Mouse (Mus musculus) MEL (cell line): ENCODE measurements at regions not wholly inside any gene's neighbourhood (a gene's known extent, or its start where the extent isn't known, plus 50 kb on each side); places are given as distances from the start of the nearest gene placed in this dataset.

ENCODE experiments used
- DNase-seq: peaks from one replicate; pipeline ENCODE4 v3.0.0; 2011; ENCODE audit warnings: low read depth, low spot score
- H3K27ac ChIP-seq: 2 replicates; pipeline ENCODE4 v1.5.1; 2012; ENCODE audit warnings: low read depth, mild to moderate bottlenecking, control low read depth, low read length, moderate library complexity; ENCODE audit not compliant: control insufficient read depth
- H3K27me3 ChIP-seq, 2 experiments: fragments of 150-350 bp in 1 of 2; sonication (generic) in 1 of 2; 2 replicates each; pipeline ENCODE4 v1.6.1; 2012; ENCODE audit warnings: low read length in 2 of 2, mild to moderate bottlenecking in 2 of 2, improper control_type of control experiment in 1 of 2, moderate library complexity in 1 of 2; ENCODE audit not compliant: insufficient read depth in 2 of 2, control insufficient read depth in 1 of 2
- H3K36me3 ChIP-seq, 2 experiments: 2 replicates each; pipeline ENCODE4 v1.6.1; 2012 to 2014; ENCODE audit warnings: low read length in 2 of 2, improper control_type of control experiment in 1 of 2, inconsistent platforms in 1 of 2, mild to moderate bottlenecking in 1 of 2; ENCODE audit not compliant: insufficient read depth in 2 of 2, control insufficient read depth in 1 of 2
- H3K4me1 ChIP-seq, 2 experiments: fragments of 150-350 bp in 1 of 2; sonication (generic) in 1 of 2; 2 replicates each; pipeline ENCODE4 v1.6.1; 2012; ENCODE audit warnings: low read length in 2 of 2, improper control_type of control experiment in 1 of 2, mild to moderate bottlenecking in 1 of 2; ENCODE audit not compliant: insufficient read depth in 2 of 2, control insufficient read depth in 1 of 2
- H3K4me3 ChIP-seq, 2 experiments: fragments of 150-350 bp in 1 of 2; sonication (generic) in 1 of 2; 2 replicates each; pipeline ENCODE4 v1.5.1; 2012; ENCODE audit warnings: low read depth in 2 of 2, low read length in 2 of 2, mild to moderate bottlenecking in 2 of 2, moderate library complexity in 2 of 2, control low read depth in 1 of 2, improper control_type of control experiment in 1 of 2; ENCODE audit not compliant: control insufficient read depth in 1 of 2, insufficient read depth in 1 of 2
- H3K79me2 ChIP-seq: 2 replicates; pipeline ENCODE4 v1.6.1; 2012; ENCODE audit warnings: mild to moderate bottlenecking, low read length, moderate library complexity; ENCODE audit not compliant: control insufficient read depth, poor library complexity, insufficient read depth
- H3K9ac ChIP-seq: 2 replicates; pipeline ENCODE4 v1.6.1; 2012; ENCODE audit warnings: low read depth, mild to moderate bottlenecking, control low read depth, low read length, moderate library complexity; ENCODE audit not compliant: control insufficient read depth, poor library complexity, severe bottlenecking
- H3K9me3 ChIP-seq: fragments of 150-350 bp; sonication (generic); replicated peaks from 2 replicates; pipeline ENCODE4 v1.6.1; 2012; ENCODE audit warnings: mild to moderate bottlenecking, low read length, improper control_type of control experiment, moderate library complexity; ENCODE audit not compliant: insufficient read depth
- BHLHE40 ChIP-seq: IDR thresholded peaks from 2 replicates; pipeline ENCODE4 v1.6.1; 2012; ENCODE audit warnings: low read depth, mild to moderate bottlenecking, inconsistent platforms, low read length, improper control_type of control experiment, borderline replicate concordance
- CHD2 ChIP-seq: IDR thresholded peaks from 2 replicates; pipeline ENCODE4 v1.6.1; 2011; ENCODE audit warnings: low read length, improper control_type of control experiment
- E2F4 ChIP-seq: IDR thresholded peaks from 2 replicates; pipeline ENCODE4 v1.6.1; 2011; ENCODE audit warnings: low read depth, low read length, improper control_type of control experiment, borderline replicate concordance
- GABPA ChIP-seq: IDR thresholded peaks from 2 replicates; pipeline ENCODE4 v1.6.1; 2012; ENCODE audit warnings: low read depth, mild to moderate bottlenecking, inconsistent platforms, low read length, improper control_type of control experiment, moderate library complexity
- GATA1 ChIP-seq: IDR thresholded peaks from 2 replicates; pipeline ENCODE4 v1.6.1; 2011; ENCODE audit warnings: low read depth, low read length, improper control_type of control experiment
- HCFC1 ChIP-seq: IDR thresholded peaks from 2 replicates; pipeline ENCODE4 v1.6.1; 2012; ENCODE audit warnings: low read depth, mild to moderate bottlenecking, inconsistent platforms, low read length, improper control_type of control experiment, moderate library complexity
- KAT2A ChIP-seq: conservative IDR thresholded peaks from 2 replicates; pipeline ENCODE4 v1.6.1; 2012; ENCODE audit warnings: low read depth, low read length, improper control_type of control experiment, inconsistent platforms
- MAZ ChIP-seq: IDR thresholded peaks from 2 replicates; pipeline ENCODE4 v1.6.1; 2012; ENCODE audit warnings: low read depth, mild to moderate bottlenecking, inconsistent platforms, low read length, improper control_type of control experiment
- MEF2A ChIP-seq: IDR thresholded peaks from 2 replicates; pipeline ENCODE4 v1.6.1; 2014; ENCODE audit warnings: low read depth, mild to moderate bottlenecking, inconsistent platforms, low read length, improper control_type of control experiment; ENCODE audit not compliant: poor library complexity, insufficient replicate concordance, severe bottlenecking; ENCODE audit errors: extremely low read depth
- MYB ChIP-seq: IDR thresholded peaks from 2 replicates; pipeline ENCODE4 v1.6.1; 2011; ENCODE audit warnings: mild to moderate bottlenecking, low read depth, low read length, improper control_type of control experiment
- NELFE ChIP-seq: IDR thresholded peaks from 2 replicates; pipeline ENCODE4 v1.6.1; 2011; ENCODE audit warnings: low read depth, low read length, improper control_type of control experiment
- NRF1 ChIP-seq: IDR thresholded peaks from 2 replicates; pipeline ENCODE4 v1.6.1; 2014; ENCODE audit warnings: low read depth, mild to moderate bottlenecking, inconsistent platforms, low read length, improper control_type of control experiment, moderate library complexity; ENCODE audit not compliant: poor library complexity, insufficient read depth, severe bottlenecking
- POLR2A ChIP-seq, 2 experiments: IDR thresholded peaks; 2 replicates each; pipeline ENCODE4 v1.6.1; 2011 to 2012; ENCODE audit warnings: low read length in 2 of 2, mild to moderate bottlenecking in 2 of 2, control low read depth in 1 of 2, improper control_type of control experiment in 1 of 2, low read depth in 1 of 2, moderate library complexity in 1 of 2; ENCODE audit not compliant: control insufficient read depth in 1 of 2, insufficient read depth in 1 of 2, poor library complexity in 1 of 2
- POLR2AphosphoS2 ChIP-seq: IDR thresholded peaks from 2 replicates; pipeline ENCODE4 v1.6.1; 2011; ENCODE audit warnings: low read length, improper control_type of control experiment
- POLR2AphosphoS5 ChIP-seq: IDR thresholded peaks from 2 replicates; pipeline ENCODE4 v1.6.1; 2012; ENCODE audit warnings: low read depth, borderline replicate concordance, mild to moderate bottlenecking, inconsistent platforms, low read length, moderate library complexity, mixed read lengths
- TBP ChIP-seq: IDR thresholded peaks from 2 replicates; pipeline ENCODE4 v1.8.0; 2011; ENCODE audit warnings: low read depth, low read length, improper control_type of control experiment
- TCF12 ChIP-seq: IDR thresholded peaks from 2 replicates; pipeline ENCODE4 v1.6.1; 2014; ENCODE audit warnings: low read depth, mild to moderate bottlenecking, inconsistent platforms, low read length, improper control_type of control experiment, moderate library complexity
- USF1 ChIP-seq: IDR thresholded peaks from 2 replicates; pipeline ENCODE4 v1.6.1; 2014; ENCODE audit warnings: low read depth, mild to moderate bottlenecking, inconsistent platforms, low read length, improper control_type of control experiment, moderate library complexity
- ZKSCAN1 ChIP-seq: IDR thresholded peaks from 2 replicates; pipeline ENCODE4 v1.6.1; 2012; ENCODE audit warnings: low read depth, mild to moderate bottlenecking, inconsistent platforms, low read length, improper control_type of control experiment, moderate library complexity
- ZMIZ1 ChIP-seq: IDR thresholded peaks from 2 replicates; pipeline ENCODE4 v1.6.1; 2012; ENCODE audit warnings: low read depth, mild to moderate bottlenecking, inconsistent platforms, low read length, improper control_type of control experiment, moderate library complexity

DNA sequence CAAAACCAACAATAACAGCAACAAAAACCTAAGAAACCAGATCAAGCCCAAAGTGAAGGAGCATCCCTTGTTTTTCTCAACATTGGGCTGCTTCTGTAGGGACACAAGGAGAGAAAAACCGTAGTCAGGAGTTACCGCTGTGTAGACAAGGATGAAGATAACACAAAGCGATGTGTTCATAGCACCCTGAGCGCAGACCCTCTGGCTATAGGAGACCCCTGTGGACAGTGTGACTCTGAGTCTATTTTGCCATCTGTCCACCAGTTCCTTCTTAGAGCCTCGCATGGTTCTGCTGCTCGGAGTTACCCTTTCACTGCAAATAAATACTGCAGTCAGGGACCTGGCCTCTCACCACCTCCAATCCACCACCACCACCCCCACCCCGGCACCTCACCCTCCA is 263.7 kb upstream of the Jarid2 start:
- DNase-seq = no peak
- Histone ChIP-seq H3K9me3 (no peaks in the 10 kb centered on the region), H3K4me1 (no peaks in the 10 kb centered on the region), H3K27ac (no peak overlapping the region), H3K27me3 (no peaks in the 10 kb centered on the region; a peak in 1 of 4 replicates), H3K79me2 (no peaks in the 10 kb centered on the region), H3K4me3 (no peak overlapping the region), H3K9ac (no peak overlapping the region)
- no peak for TF ChIP-seq POLR2AphosphoS2
- TF ChIP-seq TBP = no peak
- no peak for TF ChIP-seq E2F4
- TF ChIP-seq POLR2A (IDR thresholded peaks at IDR 0.05; ENCODE audit: control insufficient read depth in 1 of 2, insufficient read depth in 1 of 2, low read depth in 1 of 2, low read length in 2 of 2, poor library complexity in 1 of 2) = no peak
- no peak for TF ChIP-seq BHLHE40
- TF ChIP-seq USF1 = no peak
- no peak for TF ChIP-seq GATA1
- no peak for TF ChIP-seq MYB
- TF ChIP-seq CHD2 = no peak
- no peak for TF ChIP-seq MAZ
- no peak for TF ChIP-seq POLR2AphosphoS5
- no peak for TF ChIP-seq MEF2A
- no peak for TF ChIP-seq ZMIZ1
- no peak for TF ChIP-seq KAT2A
- TF ChIP-seq, all 39 proteins: peak for 0
- H3K36me3 ChIP-seq = no peaks in the 10 kb centered on the region

DNA sequence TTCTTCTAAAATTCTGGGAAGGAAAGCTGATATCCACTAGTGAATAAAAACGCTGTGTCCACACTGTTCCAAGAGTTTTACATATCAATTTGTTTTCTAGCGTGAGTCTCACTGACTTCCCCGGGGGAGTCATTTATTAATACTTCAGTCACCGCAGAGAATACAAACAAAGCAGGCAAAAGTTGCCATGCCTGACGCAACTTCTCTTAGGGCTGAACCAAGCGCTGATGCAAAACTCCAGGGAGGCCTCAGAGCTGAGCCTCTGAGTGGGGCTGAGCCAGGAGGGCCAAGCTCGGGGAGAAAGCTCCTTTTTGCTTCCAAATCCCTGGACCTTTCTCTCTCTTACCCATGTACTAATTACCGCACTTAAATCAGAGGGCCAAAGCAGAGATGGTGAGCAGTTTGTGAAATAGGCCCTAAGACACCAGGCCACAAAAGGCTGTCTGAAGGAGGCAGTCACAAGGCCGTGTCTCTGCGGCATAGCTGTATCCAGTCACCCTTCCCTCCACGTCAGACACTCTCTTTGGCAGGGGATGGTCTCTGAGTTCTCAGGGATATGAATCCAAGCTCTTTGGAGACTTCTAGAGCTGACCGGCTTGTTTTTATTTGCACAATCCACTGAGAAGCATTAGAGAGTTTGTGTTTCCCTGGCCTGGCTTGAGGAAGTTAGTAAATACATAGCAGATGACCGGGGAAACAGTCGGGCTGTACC is 260.2 kb upstream of the Jarid2 start:
- Histone ChIP-seq H3K27me3 (peaks cover 0 to 1% of the 10 kb centered on the region in 2 experiments; a peak in 2 of 4 replicates), H3K27ac (no peak overlapping the region), H3K9ac (no peak overlapping the region), H3K4me3 (no peak overlapping the region), H3K9me3 (no peaks in the 10 kb centered on the region), H3K79me2 (no peaks in the 10 kb centered on the region), H3K36me3 (no peaks in the 10 kb centered on the region), H3K4me1 (no peaks in the 10 kb centered on the region)
- no peak for DNase-seq
- TF ChIP-seq ZMIZ1 (no peak), ZKSCAN1 (no peak), POLR2A (IDR thresholded peaks at IDR 0.05; ENCODE audit: control insufficient read depth in 1 of 2, insufficient read depth in 1 of 2, low read depth in 1 of 2, low read length in 2 of 2, poor library complexity in 1 of 2) (no peak), NELFE (no peak), TCF12 (no peak), GABPA (no peak), HCFC1 (no peak), NRF1 (no peak)
